Mouse (Mus musculus) liver, embryonic 14.5 days (tissue): ENCODE data around the gene Ern2. TPM values are rescaled to one million over a fixed set of nuclear protein-coding genes. Genes with fewer than 3 reads are reported as not detected.

Experiments used
- ATAC-seq: fragments of 200-750 bp; cut with Nextera tagmentation; 2 replicates; pipeline ENCODE4 v1.8.0; 2017; ENCODE audit warnings: moderate number of reproducible peaks, mild to moderate bottlenecking, moderate library complexity; ENCODE audit not compliant: insufficient read depth
- DNase-seq, 3 experiments: peaks; one replicate each; pipeline ENCODE4 v3.0.0-alpha.2; 2012 to 2013; ENCODE audit warnings: low read depth in 3 of 3, low spot score in 3 of 3
- H3K27ac ChIP-seq: fragments of 300-500 bp; sonication (generic); 2 replicates; pipeline ENCODE4 v1.5.1; 2014; ENCODE audit warnings: moderate library complexity, mild to moderate bottlenecking, control low read depth, inconsistent platforms
- H3K27me3 ChIP-seq: fragments of 300-500 bp; sonication (generic); 2 replicates; pipeline ENCODE4 v1.6.1; 2014; ENCODE audit warnings: mild to moderate bottlenecking, low read length, moderate library complexity; ENCODE audit not compliant: control insufficient read depth, insufficient read depth
- H3K36me3 ChIP-seq: fragments of 300-500 bp; sonication (generic); replicated peaks from 2 replicates; pipeline ENCODE4 v1.6.1; 2014; ENCODE audit warnings: low read depth; ENCODE audit not compliant: control insufficient read depth, insufficient read depth
- H3K4me1 ChIP-seq, 2 experiments: fragments of 200-500 bp in 1 of 2; fragments of 300-500 bp in 1 of 2; sonication (generic) in 1 of 2; replicated peaks; 2 replicates each; pipeline ENCODE4 v1.6.1; 2012 to 2014; ENCODE audit warnings: antibody characterized with exemption in 1 of 2, inconsistent platforms in 1 of 2, low read length in 1 of 2; ENCODE audit not compliant: control insufficient read depth in 2 of 2, insufficient read depth in 2 of 2
- H3K4me2 ChIP-seq: fragments of 300-500 bp; sonication (generic); 2 replicates; pipeline ENCODE4 v1.6.1; 2014; ENCODE audit warnings: low read depth, mild to moderate bottlenecking, control low read depth, moderate library complexity
- H3K4me3 ChIP-seq, 2 experiments: fragments of 200-500 bp in 1 of 2; fragments of 300-500 bp in 1 of 2; sonication (generic) in 1 of 2; 2 replicates each; pipeline ENCODE4 v1.5.1; 2012 to 2014; ENCODE audit warnings: low read depth in 2 of 2, low read length in 2 of 2, mild to moderate bottlenecking in 2 of 2, control low read depth in 1 of 2, inconsistent platforms in 1 of 2, moderate library complexity in 1 of 2; ENCODE audit not compliant: insufficient read depth in 1 of 2
- H3K9ac ChIP-seq: fragments of 300-500 bp; sonication (generic); replicated peaks from 2 replicates; pipeline ENCODE4 v1.6.1; 2014; ENCODE audit warnings: mild to moderate bottlenecking, control low read depth, moderate library complexity
- H3K9me3 ChIP-seq: fragments of 300-500 bp; sonication (generic); 2 replicates; pipeline ENCODE4 v1.6.1; 2016; ENCODE audit warnings: low read length, mixed read lengths; ENCODE audit not compliant: control insufficient read depth
- CTCF ChIP-seq: IDR thresholded peaks from 2 replicates; pipeline ENCODE4 v1.5.1; 2016; ENCODE audit warnings: antibody characterized with exemption, low read depth, control low read depth
- EP300 ChIP-seq: IDR thresholded peaks from 2 replicates; pipeline ENCODE4 v1.6.1; 2016; ENCODE audit warnings: antibody characterized with exemption, low read depth
- WGBS: fragments of 180-500 bp; shearing (Covaris S2); extraction: QIAGEN DNeasy Blood & Tissue Kit; methylation state at CpG from one replicate; pipeline ENCODE4 v1.1.7; 2014; ENCODE audit not compliant: insufficient replicate concordance; 5-methylcytosine and 5-hydroxymethylcytosine counted together
- polyA plus RNA-seq, 2 experiments: library from polyadenylated mRNA; depleted of rRNA in 1 of 2; stranded (reverse) in 1 of 2; unstranded in 1 of 2; fragments of >200 nt; fragmentation: Nextera tagmentation in 1 of 2; extraction: Ambion mirVana in 1 of 2; gene quantifications; 2 replicates each; pipeline versions ENCODE4 v1.2.1 to v1.2.3; 2012 to 2014

The Ern2 gene
- polyA plus RNA-seq, 2 experiments = not detected

DNA sequence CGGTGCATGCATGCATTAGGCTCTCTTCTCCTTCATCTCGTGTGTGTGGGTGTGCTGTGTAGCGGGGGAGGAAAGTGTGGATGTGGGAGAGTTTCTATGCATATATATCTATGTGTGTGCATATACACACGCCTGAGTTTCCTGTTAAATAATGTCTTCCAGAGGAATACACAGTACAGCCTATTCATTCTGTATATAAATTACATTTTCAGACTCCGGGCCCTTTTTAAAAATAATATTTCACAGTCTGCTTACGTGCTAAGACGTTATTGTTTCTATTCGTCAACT lies 52.7 kb downstream of the Ern2 start:
- H3K4me2 ChIP-seq = peak overlapping the region; percentile 71
- H3K27me3 ChIP-seq = no peaks in the 10 kb centered on the region
- 13% methylated on average over 8 of the region's 8 CpGs for WGBS
- ATAC-seq (no peak), DNase-seq (no peak)
- peak overlapping the region; percentile 74 to 78 for H3K4me3 ChIP-seq
- H3K4me1 ChIP-seq = peaks cover 2 to 7% of the 10 kb centered on the region in 2 experiments; a peak in 2 of 4 replicates
- peak overlapping the region; percentile 88 for H3K9ac ChIP-seq
- no peaks in the 10 kb centered on the region for H3K9me3 ChIP-seq
- no peak for TF ChIP-seq EP300
- TF ChIP-seq CTCF = no peak
- peaks cover 24% of the 10 kb centered on the region for H3K36me3 ChIP-seq
- H3K27ac ChIP-seq = peak overlapping the region; percentile 49

DNA sequence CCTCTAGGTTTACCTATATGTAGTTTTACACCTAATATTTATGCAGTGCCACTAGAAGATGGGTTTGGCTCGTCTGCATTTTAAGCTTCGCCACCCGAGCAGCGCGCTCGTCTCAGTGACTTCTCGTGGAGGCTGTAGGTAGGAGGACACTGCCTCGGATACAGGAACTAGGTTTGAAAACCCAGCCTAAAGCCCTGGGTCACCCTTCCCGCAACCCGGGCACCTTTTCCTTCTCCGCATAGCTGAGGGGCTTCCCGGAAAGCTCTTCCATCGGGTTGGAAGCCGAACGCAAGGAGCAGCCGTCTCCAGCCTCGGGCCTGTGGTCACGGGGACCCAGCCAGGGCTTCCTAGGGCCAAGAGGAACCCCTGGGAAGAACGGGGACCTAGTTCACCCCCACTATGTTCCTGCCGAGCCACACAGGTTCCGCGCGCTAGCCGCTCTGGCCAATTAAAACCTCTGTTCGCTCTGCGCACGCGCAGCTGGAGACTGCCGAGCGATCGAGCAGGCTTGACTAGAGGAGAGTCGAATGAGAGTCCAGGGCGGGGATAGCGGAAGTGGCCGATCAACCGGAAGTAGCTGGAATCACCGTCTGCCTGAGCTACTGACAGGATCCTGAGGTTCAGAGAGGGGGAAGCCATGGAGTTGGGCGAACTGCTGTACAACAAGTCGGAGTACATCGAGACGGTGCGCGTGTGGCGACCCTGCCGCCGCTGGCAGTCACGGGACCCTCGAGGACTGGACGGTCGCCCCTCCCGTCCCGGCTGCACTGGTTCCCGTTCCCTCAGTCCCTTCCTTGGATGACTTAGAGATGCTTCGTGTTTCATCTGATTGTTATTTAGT lies 53.3 kb downstream of the Ern2 start, which contains the start of the genes Palb2 and Dctn5:
Palb2 (minus strand) TSS at position 489 of the 841 bp plus-strand sequence.
Dctn5 (plus strand) TSS at position 545 of the 841 bp plus-strand sequence.
- peak; percentile 99 for ATAC-seq

GRCm38 (mm10) chr7:122131834-122132233 lies 54.2 kb downstream of the Ern2 start:
- H3K4me3 ChIP-seq = peak overlapping the region; percentile 74 to 78; a peak in 3 of 4 replicates
- H3K9ac ChIP-seq = peak overlapping the region; percentile 76
- no peaks in the 10 kb centered on the region for H3K27me3 ChIP-seq

More for the DNA sequence above, 53.3 kb downstream of the Ern2 start, which contains the start of the genes Palb2 and Dctn5:
- DNase-seq = peak; percentile 95 to 98 (median 96)
- no peak for TF ChIP-seq CTCF
- TF ChIP-seq EP300 = no peak
- H3K36me3 ChIP-seq = peaks cover 27% of the 10 kb centered on the region
- peak within 1 kb of the TSS; percentile 74 to 78 for H3K4me3 ChIP-seq
- H3K4me2 ChIP-seq = peak within 1 kb of the TSS; percentile 71
- H3K27ac ChIP-seq = peak within 1 kb of the TSS; percentile 49
- H3K9me3 ChIP-seq = no peaks in the 10 kb centered on the region
- H3K4me1 ChIP-seq = peaks cover 2 to 7% of the 10 kb centered on the region in 2 experiments; a peak in 2 of 4 replicates
- under 1% methylated on average over 54 of the region's 54 CpGs for WGBS
- H3K9ac ChIP-seq = peak within 1 kb of the TSS; percentile 88
- H3K27me3 ChIP-seq = no peaks in the 10 kb centered on the region

DNA sequence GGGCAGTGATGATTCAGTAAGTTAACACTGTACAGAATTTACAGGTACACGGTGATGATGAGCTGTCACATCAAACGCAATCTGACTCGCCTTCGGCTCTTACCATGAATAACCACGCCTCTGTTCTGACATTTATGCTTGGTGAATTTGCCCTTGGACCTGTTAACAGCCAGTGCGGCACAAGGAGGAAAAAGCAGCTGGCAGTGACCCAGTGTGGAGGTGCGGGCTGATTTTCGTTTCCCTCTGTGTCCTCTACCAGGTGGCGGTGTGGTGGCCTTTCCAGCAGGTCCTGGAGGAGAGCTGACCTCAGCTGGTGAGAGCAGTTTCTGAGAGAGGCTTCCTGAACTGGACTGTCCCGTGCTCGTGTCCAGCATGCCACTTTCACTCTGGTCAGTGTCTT lies 59.1 kb downstream of the Ern2 start:
- Histone ChIP-seq H3K27me3 (no peaks in the 10 kb centered on the region), H3K27ac (no peak overlapping the region), H3K36me3 (peaks cover 43% of the 10 kb centered on the region), H3K9me3 (no peaks in the 10 kb centered on the region), H3K4me2 (no peak overlapping the region), H3K4me1 (peaks cover 2% of the 10 kb centered on the region in 2 experiments; a peak in 1 of 4 replicates), H3K4me3 (no peak overlapping the region), H3K9ac (no peak overlapping the region)
- WGBS = 88% methylated on average over 11 of the region's 11 CpGs
- TF ChIP-seq CTCF (no peak), EP300 (no peak)
- DNase-seq (no peak), ATAC-seq (no peak)

More at GRCm38 (mm10) chr7:122131834-122132233, 54.2 kb downstream of the Ern2 start:
- no peak for TF ChIP-seq CTCF
- no peak for TF ChIP-seq EP300
- no peak for DNase-seq
- Histone ChIP-seq H3K9me3 (no peaks in the 10 kb centered on the region), H3K4me2 (peak overlapping the region; percentile 71), H3K27ac (no peak overlapping the region), H3K4me1 (peaks cover 2 to 7% of the 10 kb centered on the region in 2 experiments; a peak in 2 of 4 replicates), H3K36me3 (peaks cover 36% of the 10 kb centered on the region)
- no peak for ATAC-seq

DNA sequence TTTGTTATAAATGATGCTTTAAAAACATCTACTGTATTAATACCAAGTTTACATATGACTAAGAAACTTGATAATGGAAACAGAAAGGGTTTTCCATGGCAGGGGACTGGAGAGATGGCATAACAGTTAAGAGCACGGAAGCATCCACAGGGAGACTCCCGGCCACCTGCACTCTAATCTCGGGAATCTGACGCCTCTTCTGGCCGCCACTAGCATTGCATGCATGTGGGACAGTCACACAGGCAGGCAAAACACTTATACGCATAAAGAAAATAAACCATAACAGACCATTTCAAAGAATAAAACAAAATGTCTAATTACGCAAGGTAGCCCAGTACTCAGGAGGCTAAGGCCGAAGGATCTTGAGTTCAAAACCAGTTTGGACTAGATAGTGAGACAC lies 60.4 kb downstream of the Ern2 start:
- Histone ChIP-seq H3K36me3 (peaks cover 49% of the 10 kb centered on the region), H3K27me3 (no peaks in the 10 kb centered on the region)

More for the DNA sequence above, 60.4 kb downstream of the Ern2 start:
- 73% methylated on average over 8 of the region's 8 CpGs for whole genome bisulfite sequencing
- TF ChIP-seq EP300 (no peak), CTCF (peak; percentile 35; the same call in 1 of the 2 replicates)
- Histone ChIP-seq H3K9ac (no peak overlapping the region), H3K4me3 (no peak overlapping the region), H3K4me2 (no peak overlapping the region), H3K27ac (no peak overlapping the region), H3K4me1 (no peaks in the 10 kb centered on the region), H3K9me3 (no peaks in the 10 kb centered on the region)
- no peak for ATAC-seq
- DNase-seq = no peak
